ENCODE assay signal across 15 mouse cellular contexts in genomic region chr3:32575151-32575550, GRCm38 (mm10).
"Had no signal": no experiment of that assay in that cellular context is flagged by ENCODE, and none has a peak within 500 bp of the region (broad histone marks: within the 10 kb centered on the region; RNA-seq: fewer than 3 reads in every experiment).

No protein-coding gene starts in this region.

- H3K4me2 ChIP-seq: limb, embryonic 15.5 days; midbrain, embryonic 12.5 days; neural tube, embryonic 13.5 days had no signal

- H3K9me3 ChIP-seq: limb, embryonic 15.5 days; midbrain, embryonic 12.5 days; neural tube, embryonic 13.5 days had no signal

- H3K27me3 ChIP-seq: limb, embryonic 15.5 days; midbrain, embryonic 12.5 days; neural tube, embryonic 13.5 days had no signal

- DNase-seq: layer of hippocampus, adult 9-11 months; layer of hippocampus, postnatal 36 days; lung, adult 18-20 months; right cerebral cortex, adult 18-20 months; right cerebral cortex, postnatal 25 days; thymus, adult 18-20 months; thymus, postnatal 14 days had no signal

- H3K4me3 ChIP-seq: limb, embryonic 15.5 days; midbrain, embryonic 12.5 days; neural tube, embryonic 13.5 days had no signal

- H3K27ac ChIP-seq: limb, embryonic 15.5 days; liver, embryonic 14.5 days; midbrain, embryonic 12.5 days; neural tube, embryonic 13.5 days; stomach, postnatal 0 days had no signal

- H3K4me1 ChIP-seq: midbrain, embryonic 12.5 days; neural tube, embryonic 13.5 days had no signal

- H3K9ac ChIP-seq: limb, embryonic 15.5 days; liver, embryonic 14.5 days; midbrain, embryonic 12.5 days; neural tube, embryonic 13.5 days had no signal

- ATAC-seq: inflammation-experienced regulatory T-cells, adult 6 months; intestine, postnatal 0 days; midbrain, embryonic 16.5 days had no signal
